Mouse (Mus musculus): ENCODE data around the gene G430095P16Rik.

Gene G430095P16Rik

DNA sequence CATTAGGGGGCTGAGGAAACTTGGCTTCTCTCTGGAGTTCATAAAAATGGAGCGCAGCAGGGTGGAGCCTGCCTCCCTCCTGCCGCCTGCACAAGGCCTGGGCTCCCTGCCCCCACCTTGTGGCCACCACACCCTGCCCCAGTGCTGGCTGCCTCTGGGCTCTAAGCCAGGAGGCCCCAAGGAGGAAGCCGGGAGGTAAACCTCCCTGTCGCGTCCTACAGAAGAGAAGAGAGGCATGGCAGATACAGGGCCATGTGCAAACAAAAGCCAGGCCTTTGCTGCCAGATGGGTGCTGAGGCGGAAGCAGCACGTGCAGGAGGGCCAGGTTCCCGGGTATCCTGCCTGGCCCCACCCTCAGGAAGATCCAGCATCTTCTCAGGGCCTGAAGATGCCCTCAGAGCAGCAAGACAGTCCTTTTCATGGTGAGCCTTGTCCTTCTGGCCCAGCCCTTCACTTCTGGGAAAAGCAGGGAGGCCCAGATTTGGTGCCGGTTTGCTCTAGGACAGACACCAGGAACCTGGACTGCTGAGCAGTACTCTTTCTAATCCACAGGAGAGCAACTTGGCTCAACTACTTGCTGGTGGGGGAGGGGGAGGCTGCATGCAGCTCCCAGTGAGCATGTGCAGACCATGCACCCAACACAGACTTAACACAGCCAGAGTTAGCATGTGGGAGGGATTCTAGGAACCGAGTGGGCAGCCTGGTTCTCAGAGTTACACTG, at the start of gene G430095P16Rik:
Gene G430095P16Rik (plus strand): TSS at position 158 of the 721 bp plus-strand sequence.
- DNase-seq (ENCODE audit: low spot score in 2 of 2): peak; percentile 84 to 85

DNA sequence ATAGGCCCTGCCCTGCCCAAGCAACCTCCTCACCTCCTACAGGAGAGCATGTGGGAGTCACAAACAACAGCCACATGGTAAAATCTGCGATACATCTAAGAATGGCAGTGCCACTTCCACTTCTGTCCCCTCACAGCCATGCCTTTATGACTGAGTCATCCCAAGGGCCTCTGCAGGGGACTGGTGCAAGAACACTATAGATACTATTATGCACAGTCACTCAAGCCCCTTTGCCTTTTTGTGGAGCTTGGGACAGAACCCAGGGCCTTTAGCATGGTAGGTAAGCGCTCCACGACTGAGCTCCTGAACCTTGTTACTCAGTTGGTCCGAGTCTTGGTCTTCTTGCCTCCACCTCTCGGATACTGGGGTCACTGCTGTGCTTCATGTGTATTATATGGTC, 45.5 kb upstream of the G430095P16Rik start:
- DNase-seq (ENCODE audit: low spot score in 2 of 2): no peak

DNA sequence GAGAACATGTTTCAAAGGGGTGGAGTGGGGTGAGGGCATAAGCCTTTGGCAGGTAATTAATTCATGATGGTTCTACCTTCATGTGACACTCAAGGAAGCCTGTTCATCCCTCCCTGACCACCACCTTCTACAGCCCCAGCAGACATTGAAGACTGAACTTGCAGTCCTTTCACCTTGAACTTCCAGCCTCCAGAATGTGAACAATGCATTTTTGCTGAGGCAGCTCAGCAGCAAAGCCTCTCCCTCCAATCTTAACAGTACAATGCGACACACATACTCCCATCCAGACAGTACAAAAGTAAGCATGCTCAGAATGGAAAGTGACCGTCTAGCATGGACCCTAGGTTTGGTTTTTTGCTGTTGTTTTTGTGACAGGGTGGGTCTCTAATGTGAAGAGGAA, 41.3 kb upstream of the G430095P16Rik start:
- no peak for DNase-seq (ENCODE audit: low spot score in 2 of 2)

DNA sequence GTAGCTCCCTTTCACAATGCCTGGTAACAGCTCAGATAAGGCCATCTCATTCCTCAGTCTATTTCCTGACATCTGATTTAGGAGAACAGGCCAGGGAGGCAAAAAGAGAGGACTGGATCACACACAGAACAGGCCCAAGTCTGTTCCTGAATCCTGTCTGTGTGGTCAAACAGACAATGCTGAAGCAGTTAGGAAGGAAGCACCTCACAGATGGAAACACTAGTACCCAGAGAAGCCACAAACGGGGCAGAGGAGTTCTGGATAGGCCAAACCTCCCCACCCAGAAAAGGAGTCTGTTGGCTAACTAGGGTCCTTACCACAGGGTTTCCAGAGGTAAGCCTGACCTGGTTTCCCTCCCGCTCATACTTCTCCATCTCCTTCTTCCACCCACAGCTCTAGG, 40.5 kb upstream of the G430095P16Rik start:
- no peak for DNase-seq (ENCODE audit: low spot score in 2 of 2)

DNA sequence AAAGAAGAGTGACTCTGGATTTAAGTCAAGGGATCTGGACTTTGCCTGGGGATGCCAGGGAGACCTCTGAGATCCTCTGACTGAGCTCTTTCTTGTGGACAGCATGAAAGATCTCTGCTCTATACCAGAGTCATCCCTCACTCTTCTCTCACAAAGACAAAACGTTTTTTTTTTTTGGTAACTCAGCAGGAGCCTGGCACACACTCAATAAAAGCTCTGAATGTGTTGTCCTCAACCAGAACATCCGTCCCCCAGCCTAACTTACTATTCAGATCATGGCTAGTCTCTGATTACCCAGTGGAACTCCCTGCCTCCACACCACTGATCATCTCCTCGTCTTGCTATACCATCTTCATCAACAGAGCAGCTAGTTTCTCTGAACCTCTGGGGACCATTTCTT, 38.3 kb upstream of the G430095P16Rik start:
- DNase-seq (ENCODE audit: low spot score in 2 of 2): no peak

DNA sequence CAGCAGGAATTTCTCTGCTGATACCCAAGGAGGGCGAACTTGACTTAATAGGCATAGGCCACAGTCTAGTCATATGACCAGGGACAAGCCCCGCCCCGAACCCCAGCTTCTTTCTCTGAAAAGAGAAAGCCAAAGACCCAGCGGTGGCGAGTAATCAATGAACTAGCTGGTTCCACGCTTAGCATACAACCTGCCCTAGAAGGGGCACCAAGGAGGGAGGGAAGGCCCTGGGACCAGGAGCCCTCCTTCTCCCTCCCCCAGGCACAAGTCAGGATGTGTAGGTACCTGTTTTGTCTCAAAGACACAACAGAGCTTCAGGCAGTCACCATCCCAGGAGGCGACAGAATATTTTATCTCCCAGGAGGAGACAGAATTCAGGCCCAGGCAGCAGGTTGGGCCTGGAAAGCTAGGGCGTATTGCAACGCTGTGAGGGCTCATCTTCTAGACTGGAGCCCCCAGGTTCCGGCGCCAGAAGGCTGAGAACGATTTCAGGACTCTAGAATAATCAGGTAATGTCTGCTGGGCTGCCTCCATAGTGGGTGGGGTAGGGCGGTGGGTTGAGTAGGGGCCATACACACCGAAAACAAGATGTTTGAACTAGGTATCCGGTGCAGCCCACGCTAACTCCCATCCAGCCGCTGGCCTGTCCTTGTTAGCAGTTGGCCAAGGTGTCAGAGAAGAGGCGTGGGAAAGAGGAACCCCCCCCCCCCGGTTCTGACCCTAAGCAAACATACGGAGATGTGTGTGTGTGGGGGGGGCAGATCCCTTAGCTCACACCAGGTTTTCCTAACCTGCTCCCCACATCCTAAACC, 36.4 kb upstream of the G430095P16Rik start, which contains the start of gene Trmt1:
Gene Trmt1 (plus strand): TSS at position 117 of the 812 bp plus-strand sequence.
- DNase-seq (ENCODE audit: low spot score in 2 of 2): no peak

DNA sequence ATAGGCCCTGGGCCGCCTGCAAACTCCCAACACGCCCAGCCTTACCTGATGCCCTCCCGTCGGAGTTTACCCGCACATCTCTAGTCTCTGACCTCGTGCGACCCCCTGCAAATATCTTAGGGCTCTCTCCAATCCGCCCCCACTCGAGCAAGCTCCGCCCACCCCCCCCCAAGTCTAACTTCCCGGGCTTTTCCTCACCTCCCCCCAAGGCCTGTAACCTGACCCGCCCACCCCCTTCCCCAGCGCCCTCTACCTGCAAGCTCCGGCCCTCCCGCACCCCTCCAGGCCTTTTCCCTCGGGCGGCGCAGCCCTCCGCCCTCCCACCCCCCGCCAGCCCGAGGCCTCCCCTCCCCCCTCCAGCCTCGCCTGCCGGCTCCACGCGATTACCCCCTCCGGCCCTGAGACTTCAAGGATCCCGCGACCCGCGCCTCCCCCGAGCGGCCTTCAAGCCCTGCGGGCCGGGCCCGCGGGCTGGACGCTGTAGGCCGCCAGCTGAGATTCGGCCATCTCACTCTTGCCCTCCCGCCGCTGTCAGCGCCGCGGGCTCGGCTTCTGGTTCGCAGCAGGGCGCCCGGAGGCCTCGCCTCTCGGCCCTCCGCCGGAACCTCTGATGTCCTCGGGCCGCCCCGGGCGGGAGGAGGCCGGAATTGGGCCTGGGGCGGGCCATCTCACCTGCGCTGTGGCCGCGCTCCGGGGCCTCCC, 35.7 kb upstream of the G430095P16Rik start:
- no peak for DNase-seq (ENCODE audit: low spot score in 2 of 2)

DNA sequence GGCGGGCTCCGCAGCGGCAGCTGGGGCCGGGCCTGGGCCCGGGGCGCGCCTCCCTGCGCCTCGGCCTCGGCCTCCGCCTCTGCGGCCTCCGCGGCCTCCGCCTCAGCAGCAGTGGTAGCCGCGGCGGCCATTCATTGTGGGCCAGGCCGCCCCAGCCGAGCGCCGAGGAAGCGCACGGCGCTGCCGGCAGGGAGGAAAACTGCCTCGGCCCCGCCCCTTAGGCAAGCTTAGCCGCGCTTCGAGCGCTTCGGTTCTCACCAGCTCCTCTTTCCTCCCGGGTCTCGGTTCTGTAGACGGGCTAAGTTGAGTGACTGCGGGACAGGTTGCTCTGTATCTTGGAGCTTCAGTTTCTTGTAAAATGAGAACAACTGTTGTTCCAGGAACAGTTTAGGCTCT, 35.1 kb upstream of the G430095P16Rik start, which contains the start of gene Nacc1:
Gene Nacc1 (minus strand): TSS at position 158 of the 396 bp plus-strand sequence.
- DNase-seq (ENCODE audit: low spot score in 2 of 2): peak; percentile 84

DNA sequence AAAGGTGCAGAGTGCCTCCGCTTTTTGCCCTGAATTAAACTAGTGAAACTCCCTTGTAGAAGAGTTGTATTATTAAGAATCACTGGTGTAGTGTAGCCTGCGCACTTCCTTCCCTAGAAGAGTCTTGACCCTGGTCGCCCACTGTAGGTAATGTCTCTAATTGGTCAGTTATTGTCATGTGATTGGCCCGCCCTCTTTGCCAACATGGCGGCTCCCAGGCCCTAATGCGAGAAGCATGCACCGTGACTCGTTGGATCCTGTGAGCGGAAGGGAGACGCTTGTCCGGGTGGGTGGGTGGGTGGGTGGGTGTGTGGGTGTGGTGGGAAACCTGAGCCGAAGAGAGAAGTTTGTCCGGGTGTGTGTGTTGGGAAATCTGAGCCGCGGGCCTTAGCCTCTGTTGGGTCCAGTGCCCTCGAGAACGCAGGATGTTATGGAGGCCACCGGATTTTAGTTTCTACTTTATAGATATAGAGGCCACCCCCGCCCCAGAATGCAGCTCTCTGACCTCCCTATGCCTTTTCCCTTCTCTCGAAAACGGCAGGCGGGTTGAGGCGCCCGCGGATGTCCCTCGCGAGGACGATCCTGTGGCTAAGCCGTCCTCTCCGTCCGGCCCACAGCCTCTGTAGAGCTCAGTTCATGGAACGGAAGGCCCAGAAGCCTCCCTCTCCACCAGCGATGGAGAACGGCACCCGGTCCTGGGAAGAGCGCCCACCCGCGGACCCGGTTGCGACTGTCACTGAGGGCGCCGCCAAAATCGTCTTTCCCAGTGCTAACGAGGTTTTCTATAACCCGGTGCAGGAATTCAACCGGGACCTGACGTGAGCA, 33.5 kb upstream of the G430095P16Rik start:
- peak; percentile 92 to 94 for DNase-seq (ENCODE audit: low spot score in 2 of 2)

DNA sequence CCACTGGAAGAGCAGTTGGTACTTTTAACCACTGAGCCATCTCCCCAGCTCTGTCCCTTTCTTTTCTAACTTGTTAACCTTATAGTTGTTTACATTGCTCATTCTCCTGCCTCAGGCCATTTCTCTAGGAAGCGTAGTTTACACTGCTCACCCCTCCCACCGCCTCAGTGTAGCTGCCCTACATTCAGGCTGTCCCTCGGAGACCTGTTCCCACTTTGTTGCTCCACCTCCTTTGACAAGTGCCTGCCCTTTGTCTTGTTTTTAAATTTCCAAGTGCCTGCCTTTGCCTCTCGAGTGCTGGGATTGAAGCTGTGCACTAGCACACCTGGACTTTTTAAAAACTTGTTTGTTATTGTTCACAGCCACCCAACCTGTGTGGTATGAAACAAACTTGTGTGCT, 29.5 kb upstream of the G430095P16Rik start:
- DNase-seq (ENCODE audit: low spot score in 2 of 2): no peak

DNA sequence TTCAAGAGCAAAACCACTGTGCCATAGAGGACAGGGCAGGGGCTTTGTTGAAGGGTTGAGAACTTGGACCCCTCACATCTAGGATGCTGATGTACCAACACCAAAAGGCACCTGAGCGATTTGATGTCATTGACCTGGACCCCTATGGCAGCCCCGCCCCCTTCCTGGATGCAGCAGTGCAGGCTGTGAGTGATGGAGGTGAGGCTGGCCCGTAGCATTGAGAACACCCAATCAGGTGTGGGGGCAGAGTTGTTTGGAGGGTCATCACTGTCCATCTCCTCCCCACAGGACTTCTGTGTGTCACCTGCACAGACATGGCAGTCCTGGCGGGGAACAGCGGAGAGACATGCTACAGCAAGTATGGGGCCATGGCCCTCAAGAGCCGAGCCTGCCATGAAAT, 27.7 kb upstream of the G430095P16Rik start:
- no peak for DNase-seq (ENCODE audit: low spot score in 2 of 2)

DNA sequence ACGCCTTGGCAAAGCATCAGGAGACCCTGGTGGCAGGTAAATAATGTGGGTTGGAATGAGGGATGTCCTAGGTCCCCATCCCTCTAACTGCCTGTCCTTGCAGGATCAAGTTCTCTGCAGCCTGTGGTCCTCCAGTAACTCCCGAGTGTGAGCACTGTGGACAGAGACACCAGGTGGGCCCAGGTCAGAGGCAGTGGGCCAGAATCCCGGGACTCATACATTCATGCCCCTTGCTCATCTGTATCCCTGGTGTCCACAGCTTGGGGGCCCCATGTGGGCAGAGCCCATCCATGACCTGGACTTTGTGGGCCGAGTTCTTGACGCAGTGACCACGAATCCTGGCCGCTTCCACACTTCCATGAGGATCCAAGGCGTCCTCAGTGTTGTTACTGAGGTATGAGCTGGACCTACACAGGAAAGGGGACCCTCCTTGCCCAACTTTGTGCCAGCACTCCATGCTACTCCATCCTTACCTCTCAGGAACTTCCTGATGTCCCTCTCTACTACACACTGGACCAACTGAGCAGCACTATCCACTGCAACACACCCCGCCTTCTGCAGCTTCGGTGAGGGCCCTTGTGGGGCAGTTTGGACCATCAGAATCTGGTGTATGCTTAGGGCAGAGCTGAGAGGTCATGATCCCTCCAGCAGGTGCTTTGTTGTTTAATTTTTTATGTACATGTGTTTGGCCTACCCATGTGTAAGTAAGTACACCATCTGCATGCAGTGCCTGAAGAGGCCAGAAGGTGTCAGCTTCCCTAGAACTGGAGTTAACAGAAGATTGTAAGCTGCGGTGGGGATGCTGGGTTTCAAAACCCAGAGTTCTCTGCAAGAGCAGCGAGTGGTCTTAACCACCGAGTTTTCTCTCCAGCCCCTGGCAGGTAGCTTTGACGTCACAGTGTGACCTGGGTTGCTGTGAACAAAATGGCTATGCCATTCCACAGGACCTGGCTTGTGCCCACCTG, 25.4 kb upstream of the G430095P16Rik start:
- no peak for DNase-seq (ENCODE audit: low spot score in 2 of 2)

DNA sequence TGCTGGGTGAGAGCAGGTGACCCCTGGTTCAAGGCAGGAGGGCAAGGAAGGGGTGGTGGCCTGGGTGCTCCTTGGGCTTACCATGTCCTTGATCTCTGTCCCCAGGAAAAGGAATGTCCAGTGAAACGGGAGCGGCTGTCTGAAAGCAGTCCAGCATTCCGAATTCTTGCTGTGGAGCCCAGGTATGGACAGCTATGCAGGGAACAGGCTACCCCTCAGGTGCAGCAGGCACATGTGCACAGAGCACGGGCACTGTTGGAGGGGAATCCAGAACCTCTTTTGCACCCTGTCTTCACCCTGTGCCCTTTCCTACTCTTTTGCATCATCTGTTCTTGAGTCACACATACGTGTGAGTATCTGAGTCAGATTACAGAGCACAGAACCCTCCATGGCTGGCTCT, 24.5 kb upstream of the G430095P16Rik start:
- DNase-seq (ENCODE audit: low spot score in 2 of 2): no peak

DNA sequence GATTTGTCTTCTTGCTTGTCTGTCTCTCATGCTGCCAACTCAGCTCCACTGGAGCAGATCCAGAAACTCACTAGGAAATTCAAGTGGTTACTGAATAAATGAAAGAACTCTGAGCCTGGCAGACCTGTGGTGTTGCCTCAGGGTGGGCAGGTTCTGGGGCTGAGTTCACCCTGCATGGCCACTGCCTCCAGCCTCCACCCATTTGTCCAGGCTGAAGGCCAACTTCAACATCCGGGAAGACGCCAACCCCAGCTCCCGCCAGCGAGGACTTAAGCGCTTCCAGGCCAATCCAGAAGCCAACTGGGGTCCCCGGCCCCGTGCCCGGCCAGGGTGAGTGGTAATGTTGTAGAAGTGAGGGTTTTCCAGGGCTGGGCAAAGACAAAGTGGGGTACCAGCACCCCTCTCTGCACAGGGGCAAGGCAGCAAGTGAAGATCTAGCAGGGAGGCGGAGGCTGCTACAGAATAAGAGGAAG, 23.8 kb upstream of the G430095P16Rik start:
- DNase-seq (ENCODE audit: low spot score in 2 of 2): peak; percentile 85

DNA sequence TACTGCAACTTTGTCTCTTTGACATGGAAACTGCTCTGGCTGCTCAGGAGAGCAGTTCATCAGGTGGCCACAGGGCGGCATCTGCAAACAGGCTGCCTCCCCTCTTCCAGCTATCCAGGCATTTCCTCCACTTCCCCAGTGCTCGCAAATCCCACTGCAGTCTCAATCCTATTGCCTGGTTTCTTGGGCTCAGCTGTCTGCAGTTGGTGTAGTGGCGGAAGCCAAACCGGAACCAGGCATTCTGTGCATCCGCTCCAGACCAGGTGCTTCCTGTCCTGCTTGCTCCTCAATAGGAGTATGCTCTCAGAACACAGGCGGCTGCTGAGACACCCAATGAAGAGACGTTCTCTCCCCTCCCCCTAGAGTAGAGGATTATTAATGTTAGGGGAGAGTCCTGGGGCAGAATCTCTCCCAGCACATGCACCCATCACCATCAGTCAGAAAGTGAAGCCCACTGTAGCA, 22.9 kb upstream of the G430095P16Rik start:
- peak; percentile 87 to 96 for DNase-seq (ENCODE audit: low spot score in 2 of 2)

DNA sequence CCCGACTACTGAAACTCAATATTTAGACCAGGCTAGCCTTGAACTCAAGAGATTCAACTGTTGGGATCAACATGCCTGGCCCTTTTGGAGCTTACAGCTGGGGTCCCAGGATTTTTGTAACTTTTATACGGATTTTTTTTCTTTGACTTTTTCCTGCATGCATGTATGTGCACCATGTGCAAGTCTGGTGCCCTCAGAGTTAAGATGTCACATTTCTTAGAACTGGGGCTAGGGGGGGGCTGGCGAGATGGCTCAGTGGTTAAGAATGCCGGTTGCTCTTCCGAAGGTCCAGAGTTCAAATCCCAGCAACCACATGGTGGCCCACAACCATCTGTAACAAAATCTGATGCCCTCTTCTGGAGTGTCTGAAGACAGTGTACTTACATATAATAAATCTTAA, 22.3 kb upstream of the G430095P16Rik start:
- DNase-seq (ENCODE audit: low spot score in 2 of 2): no peak

DNA sequence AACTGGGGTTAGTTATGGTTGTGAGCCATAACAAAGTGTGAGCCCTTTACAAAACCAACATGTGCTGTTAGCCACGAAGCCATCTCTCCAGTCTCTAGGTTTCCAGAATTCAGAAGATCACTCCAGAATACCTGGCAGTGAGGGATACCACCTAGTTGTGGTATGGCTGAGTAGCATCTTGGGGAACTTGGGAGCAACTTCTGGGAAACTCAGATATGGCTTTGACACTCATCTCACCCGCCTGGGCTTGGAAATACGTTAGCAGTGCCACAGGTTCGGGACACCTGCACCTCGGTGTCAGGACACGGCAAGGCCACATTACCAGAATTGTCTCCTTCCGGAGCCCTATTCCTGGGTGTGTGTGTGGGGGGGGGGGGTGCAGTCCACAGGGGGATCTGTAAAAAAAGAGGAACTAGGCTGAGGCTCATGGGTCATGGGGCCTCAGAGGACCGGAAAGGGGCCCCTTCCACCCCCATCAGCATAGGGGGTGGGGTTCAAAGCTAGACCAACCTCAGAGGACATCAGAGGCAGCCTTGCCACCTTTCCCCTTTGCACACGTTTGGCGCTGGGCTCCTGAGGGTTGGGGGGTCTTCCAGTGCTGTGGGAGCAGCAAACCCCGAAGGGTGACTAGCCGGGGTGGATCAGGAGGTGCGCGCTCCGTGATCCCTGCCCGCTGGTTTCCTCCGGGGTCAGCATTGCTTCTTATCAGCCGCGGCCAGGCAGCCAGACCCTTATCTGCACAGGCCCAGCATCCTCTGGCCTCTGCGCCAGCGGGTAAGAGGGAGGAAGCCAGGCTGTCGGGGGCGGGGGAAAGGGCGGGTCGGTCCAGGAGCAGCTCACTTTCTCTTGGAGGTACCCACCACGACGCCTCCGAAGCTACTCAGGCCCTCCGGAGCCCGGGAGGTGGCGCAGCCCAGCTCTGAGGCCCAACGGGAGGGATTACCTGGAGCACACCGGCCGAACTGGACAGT, 21.6 kb upstream of the G430095P16Rik start, which contains the start of gene Lyl1:
Gene Lyl1 (plus strand): TSS at position 517 of the 971 bp plus-strand sequence.
- peak; percentile 83 to 90 for DNase-seq (ENCODE audit: low spot score in 2 of 2)

DNA sequence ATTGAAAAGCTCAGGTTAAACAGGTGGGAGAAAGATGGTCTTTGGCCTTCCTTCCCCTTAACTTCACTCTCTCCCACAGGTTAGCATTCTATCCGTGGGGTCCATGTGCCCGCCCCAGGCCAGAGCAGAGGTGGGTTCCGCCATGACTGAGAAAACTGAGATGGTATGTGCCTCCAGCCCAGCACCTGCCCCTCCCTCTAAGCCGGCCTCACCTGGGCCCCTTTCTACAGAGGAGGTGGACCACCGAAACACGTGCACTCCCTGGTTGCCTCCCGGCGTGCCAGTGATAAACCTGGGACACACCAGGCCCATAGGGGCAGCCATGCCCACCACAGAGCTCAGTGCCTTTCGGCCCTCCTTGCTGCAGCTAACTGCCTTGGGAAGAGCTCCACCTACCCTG, 20.2 kb upstream of the G430095P16Rik start:
- no peak for DNase-seq (ENCODE audit: low spot score in 2 of 2)

All from heart, adult 9 months (tissue).